Mouse (Mus musculus) testis, adult 2 months (tissue): Measurements from ENCODE around the gene Hmgb4.

Experiments
- CTCF ChIP-seq: fragments of 200-500 bp; IDR thresholded peaks from 2 replicates; pipeline ENCODE4 v1.5.1; 2012; ENCODE audit warnings: low read depth, mild to moderate bottlenecking, inconsistent platforms, low read length, moderate library complexity; ENCODE audit not compliant: control insufficient read depth, insufficient read depth, insufficient replicate concordance
- POLR2A ChIP-seq: fragments of 200-500 bp; IDR thresholded peaks from 2 replicates; pipeline ENCODE4 v1.6.1; 2012; ENCODE audit warnings: low read depth, mild to moderate bottlenecking, inconsistent platforms, low read length, moderate library complexity; ENCODE audit not compliant: control insufficient read depth

DNA sequence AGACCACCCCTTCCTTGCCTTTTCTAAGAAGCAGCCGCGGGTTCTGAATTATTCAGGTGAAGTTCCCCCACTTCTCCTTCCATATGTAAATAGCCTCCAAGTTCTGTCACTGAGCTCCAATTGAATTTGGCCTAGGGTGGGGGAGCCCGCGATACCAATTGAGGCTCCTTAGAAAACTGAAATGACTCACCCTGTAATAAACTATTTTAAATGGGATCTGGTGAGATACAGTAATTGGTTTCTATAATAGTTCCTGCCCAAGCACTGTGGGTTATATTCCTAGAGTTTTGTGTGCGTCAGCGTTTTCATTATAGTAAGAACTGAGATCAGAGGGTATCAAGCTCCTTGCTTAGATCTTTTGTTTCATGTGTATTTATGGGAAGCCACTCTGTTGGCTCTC lies 14.8 kb upstream of the Hmgb4 start:
- TF ChIP-seq POLR2A (no peak), CTCF (no peak)
